Mouse (Mus musculus) forebrain, embryonic 14.5 days (tissue): ENCODE data around the gene Tnrc6a. TPM values are rescaled to one million over a fixed set of nuclear protein-coding genes. Genes with fewer than 3 reads are reported as not detected.
"Not testable (repeated sequence)": the region's sequence is repeated elsewhere in the genome, so short reads cannot be mapped to it uniquely, and the experiment has no call there.

ENCODE experiments used
- ATAC-seq: fragments of 200-750 bp; cut with Nextera tagmentation; 2 replicates; pipeline ENCODE4 v1.8.0; 2017; ENCODE audit warnings: mild to moderate bottlenecking, moderate library complexity
- DNase-seq: peaks from one replicate; pipeline ENCODE4 v3.0.0-alpha.2; 2015; ENCODE audit warnings: low spot score
- H3K27ac ChIP-seq: fragments of 300-500 bp; sonication (generic); 2 replicates; pipeline ENCODE4 v1.5.1; 2014; ENCODE audit warnings: low read depth, mild to moderate bottlenecking, control low read depth, low read length, moderate library complexity
- H3K27me3 ChIP-seq: fragments of 300-500 bp; sonication (generic); replicated peaks from 2 replicates; pipeline ENCODE4 v1.6.1; 2014; ENCODE audit warnings: low read length, control low read depth, mixed read lengths; ENCODE audit not compliant: control insufficient read depth, insufficient read depth
- H3K36me3 ChIP-seq: fragments of 300-500 bp; sonication (generic); 2 replicates; pipeline ENCODE4 v1.6.1; 2014; ENCODE audit warnings: low read length, control low read depth; ENCODE audit not compliant: control insufficient read depth, insufficient read depth
- H3K4me1 ChIP-seq: fragments of 300-500 bp; sonication (generic); 2 replicates; pipeline ENCODE4 v1.6.1; 2014; ENCODE audit warnings: antibody characterized with exemption, low read length, control low read depth; ENCODE audit not compliant: control insufficient read depth, insufficient read depth
- H3K4me2 ChIP-seq: fragments of 300-500 bp; sonication (generic); 2 replicates; pipeline ENCODE4 v1.6.1; 2014; ENCODE audit warnings: mild to moderate bottlenecking, control low read depth, low read length
- H3K4me3 ChIP-seq: fragments of 300-500 bp; sonication (generic); 2 replicates; pipeline ENCODE4 v1.5.1; 2014; ENCODE audit warnings: low read depth, low read length, control low read depth
- H3K9ac ChIP-seq: fragments of 300-500 bp; sonication (generic); 2 replicates; pipeline ENCODE4 v1.6.1; 2014; ENCODE audit warnings: mild to moderate bottlenecking, low read length, control low read depth, moderate library complexity
- H3K9me3 ChIP-seq: fragments of 300-500 bp; sonication (generic); replicated peaks from 2 replicates; pipeline ENCODE4 v1.6.1; 2016; ENCODE audit warnings: low read length, control low read depth, mixed read lengths; ENCODE audit not compliant: control insufficient read depth
- WGBS: fragments of 180-500 bp; shearing (Covaris S2); extraction: QIAGEN DNeasy Blood & Tissue Kit; methylation state at CpG from one replicate; pipeline ENCODE4 v1.1.7; 2014; 5-methylcytosine and 5-hydroxymethylcytosine counted together
- polyA plus RNA-seq: library from polyadenylated mRNA; unstranded; fragments of >200 nt; fragmentation: Nextera tagmentation; extraction: Ambion mirVana; gene quantifications from 2 replicates; pipeline ENCODE4 v1.2.1, GENCODE M21; 2014

Tnrc6a gene
- polyA plus RNA-seq, 1 experiment from 2014 or later, result 33.1 TPM

DNA sequence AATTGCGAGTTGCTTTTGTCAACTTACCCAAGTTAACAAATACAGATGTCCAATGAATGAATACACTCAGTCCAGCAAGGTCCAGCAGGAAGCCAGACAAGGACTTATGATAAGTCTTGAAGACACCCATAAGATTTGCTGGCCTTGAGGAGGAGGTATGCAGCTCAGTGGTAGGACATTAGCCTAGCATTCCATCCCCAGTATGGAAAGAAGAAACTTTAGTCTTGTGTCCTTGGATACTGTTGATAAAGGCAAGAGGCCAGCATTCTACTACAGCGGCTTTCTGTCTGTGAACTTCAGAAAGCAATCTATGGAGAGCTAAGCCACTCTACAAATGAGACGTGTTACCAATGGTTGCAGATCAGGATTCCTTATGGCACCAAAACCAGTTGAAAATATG, 22.4 kb upstream of the Tnrc6a start:
- Histone ChIP-seq H3K27ac (no peak overlapping the region), H3K4me3 (no peak overlapping the region), H3K36me3 (no peaks in the 10 kb centered on the region), H3K4me2 (no peak overlapping the region), H3K4me1 (peaks cover 16% of the 10 kb centered on the region), H3K27me3 (no peaks in the 10 kb centered on the region), H3K9me3 (no peaks in the 10 kb centered on the region), H3K9ac (no peak overlapping the region)
- WGBS, result 93% methylated on average over 3 of the region's 3 CpGs
- ATAC-seq, result no peak
- DNase-seq, result no peak

DNA sequence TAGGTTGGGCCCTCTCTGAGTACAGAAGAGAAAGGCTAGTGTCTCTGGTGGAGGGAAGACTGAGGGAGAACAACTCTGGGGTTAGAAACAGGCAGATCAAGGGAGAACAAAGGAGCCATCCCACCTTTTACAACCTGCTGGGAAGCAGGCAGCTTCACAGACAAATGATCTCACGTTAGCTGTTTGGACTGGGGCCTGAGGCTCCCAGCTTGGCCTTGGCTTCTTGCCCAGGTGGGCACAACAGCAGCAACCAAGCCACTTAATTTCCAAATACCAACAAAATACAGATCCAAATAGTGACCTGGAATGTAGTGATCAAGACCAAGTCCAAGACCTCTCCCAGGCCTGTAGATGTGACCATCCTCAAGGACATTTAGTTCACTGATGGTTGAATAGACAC, 18.3 kb upstream of the Tnrc6a start:
- not testable (repeated sequence) for ATAC-seq, H3K4me1 ChIP-seq, H3K36me3 ChIP-seq, H3K27ac ChIP-seq, H3K4me3 ChIP-seq, H3K4me2 ChIP-seq, H3K27me3 ChIP-seq, H3K9me3 ChIP-seq, H3K9ac ChIP-seq, DNase-seq
- 5% methylated on average over 1 of the region's 1 CpGs for WGBS

DNA sequence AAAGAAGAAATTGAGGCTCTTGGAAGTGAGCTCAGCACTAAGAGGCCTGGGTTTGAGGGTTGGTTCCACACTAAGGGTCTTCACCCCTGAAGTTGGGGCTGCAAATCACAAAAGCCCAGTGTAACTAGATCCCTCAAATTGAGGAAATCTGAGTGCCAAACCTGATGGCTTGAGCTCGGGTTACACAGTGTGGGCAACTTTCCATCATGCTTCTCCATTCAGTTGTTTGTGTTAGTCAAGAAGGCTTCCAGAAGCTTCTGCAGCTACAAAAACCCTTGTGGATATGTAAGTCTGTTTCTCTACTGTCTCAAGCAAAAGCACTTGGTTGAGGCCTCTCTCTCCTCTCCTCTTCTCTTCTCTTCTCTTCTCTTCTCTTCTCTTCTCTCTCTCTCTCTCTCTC, 17.8 kb upstream of the Tnrc6a start:
- H3K4me1 ChIP-seq, result peaks cover 4% of the 10 kb centered on the region; the same call in 1 of the 2 replicates
- H3K36me3 ChIP-seq, result no peaks in the 10 kb centered on the region
- ATAC-seq (no peak), DNase-seq (no peak)
- H3K4me2 ChIP-seq, result no peak overlapping the region
- no peaks in the 10 kb centered on the region for H3K27me3 ChIP-seq
- no peak overlapping the region for H3K4me3 ChIP-seq
- H3K9ac ChIP-seq, result no peak overlapping the region
- 67% methylated on average over 1 of the region's 1 CpGs for WGBS
- H3K9me3 ChIP-seq, result no peaks in the 10 kb centered on the region
- H3K27ac ChIP-seq, result no peak overlapping the region

DNA sequence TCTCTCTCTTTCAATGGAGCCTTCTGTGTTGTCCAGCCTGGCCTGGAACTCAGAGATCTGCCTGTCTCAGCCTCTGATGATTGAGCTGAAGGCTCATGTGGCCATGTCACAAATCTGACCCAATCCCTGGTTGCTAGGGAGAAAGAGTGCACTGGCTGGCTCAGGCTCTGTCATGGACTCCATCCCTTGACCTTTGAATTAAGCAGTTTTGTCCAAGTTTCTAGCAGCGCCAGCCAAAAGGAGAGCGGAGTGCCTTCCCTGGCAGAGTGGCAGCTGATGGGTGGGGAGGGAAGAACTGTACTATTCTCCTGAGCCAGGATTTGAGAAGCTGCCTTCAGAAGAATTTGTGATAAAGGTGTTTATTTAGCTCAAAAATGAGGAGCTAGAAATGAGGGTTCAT, 17.4 kb upstream of the Tnrc6a start:
- Histone ChIP-seq H3K9me3 (no peaks in the 10 kb centered on the region), H3K27me3 (no peaks in the 10 kb centered on the region), H3K4me1 (peaks cover 4% of the 10 kb centered on the region; the same call in 1 of the 2 replicates), H3K27ac (no peak overlapping the region), H3K4me3 (no peak overlapping the region), H3K4me2 (no peak overlapping the region), H3K9ac (no peak overlapping the region), H3K36me3 (no peaks in the 10 kb centered on the region)
- 92% methylated on average over 2 of the region's 2 CpGs for WGBS
- ATAC-seq, result no peak
- DNase-seq, result no peak

DNA sequence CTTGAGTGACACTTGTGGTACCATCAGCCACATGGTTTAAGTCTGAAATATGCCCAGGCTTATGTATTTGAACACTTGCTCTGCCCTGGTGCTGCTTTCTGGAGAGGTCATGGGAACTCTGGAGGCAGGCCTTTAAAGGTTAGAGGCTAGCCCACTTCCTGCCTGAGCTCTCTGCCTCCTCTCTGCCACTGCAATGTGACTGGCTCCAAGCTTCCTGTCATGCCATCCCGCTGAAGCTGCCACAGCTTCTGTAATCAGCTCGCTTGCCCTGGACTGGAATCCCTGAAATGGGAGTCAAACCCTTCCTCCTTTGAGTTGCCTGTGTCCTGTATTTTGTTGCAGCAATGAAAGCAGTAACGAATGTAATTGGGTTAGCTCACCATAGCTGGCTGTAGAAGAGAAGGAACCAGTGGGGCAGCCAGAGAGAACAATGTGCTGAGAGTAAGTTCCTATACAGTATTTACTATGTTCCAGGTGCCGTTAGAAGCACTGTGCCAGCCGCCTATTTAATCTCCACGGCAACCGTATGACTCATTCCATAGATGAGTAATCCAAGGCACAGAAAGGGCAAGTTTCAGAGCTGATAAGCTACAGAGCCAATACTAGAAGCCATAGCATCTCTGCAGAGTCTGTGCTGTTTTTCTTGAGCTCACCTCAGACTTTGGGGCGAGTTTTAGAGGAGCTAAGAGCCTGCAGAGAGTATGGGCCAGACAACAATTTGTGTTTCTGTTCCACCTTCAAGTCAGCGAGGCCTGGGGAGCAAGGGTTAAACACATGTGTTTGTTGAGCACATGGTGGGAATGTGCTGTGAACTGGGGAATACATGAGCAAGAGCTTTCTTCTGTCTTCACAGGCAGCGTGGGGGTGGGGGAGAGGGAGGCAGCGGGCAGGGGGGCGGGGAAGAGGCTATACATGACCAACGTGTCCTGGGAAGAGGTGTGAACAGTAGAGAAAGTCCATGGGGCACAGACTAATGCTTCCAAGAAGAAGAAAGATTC, 15.3 kb upstream of the Tnrc6a start:
- Histone ChIP-seq H3K27ac (no peak overlapping the region), H3K9me3 (no peaks in the 10 kb centered on the region), H3K36me3 (no peaks in the 10 kb centered on the region), H3K4me2 (no peak overlapping the region), H3K4me3 (no peak overlapping the region), H3K4me1 (peaks cover 4% of the 10 kb centered on the region; the same call in 1 of the 2 replicates), H3K27me3 (no peaks in the 10 kb centered on the region), H3K9ac (no peak overlapping the region)
- whole genome bisulfite sequencing, result 48% methylated on average over 13 of the region's 13 CpGs
- DNase-seq, result peak; percentile 46
- no peak for ATAC-seq

DNA sequence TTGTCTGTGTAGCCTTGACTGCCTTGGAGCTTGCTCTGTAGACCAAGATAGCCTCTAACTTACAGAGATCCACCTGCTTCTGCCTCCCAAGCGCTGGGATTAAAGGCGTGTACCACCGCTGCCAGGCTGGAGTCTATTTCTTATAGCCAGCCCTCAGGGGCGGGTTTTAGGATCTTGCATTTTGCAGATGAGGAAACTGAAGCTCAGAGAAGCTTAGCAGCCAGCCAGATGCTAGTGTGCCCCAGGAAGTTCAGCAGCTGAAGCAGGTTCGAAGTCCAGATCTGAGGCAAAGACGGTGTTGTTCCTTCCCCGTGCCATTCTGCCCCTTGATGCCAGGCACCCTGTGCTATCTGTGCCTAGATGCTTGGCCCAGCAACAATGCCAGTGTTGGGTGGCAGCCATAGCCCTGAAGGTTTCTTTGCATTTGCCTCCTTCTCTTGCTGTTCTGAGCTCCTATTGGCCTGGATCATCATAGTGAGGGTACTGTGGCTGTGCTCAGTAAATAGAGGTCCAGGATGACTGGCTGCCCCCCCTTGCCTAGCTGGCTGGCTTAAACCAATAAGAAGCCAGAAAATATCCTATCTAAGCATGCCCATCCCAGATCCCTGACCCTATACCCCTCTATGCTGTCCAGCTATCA, 14.2 kb upstream of the Tnrc6a start:
- Histone ChIP-seq H3K4me2 (no peak overlapping the region), H3K27me3 (no peaks in the 10 kb centered on the region), H3K9ac (no peak overlapping the region), H3K36me3 (no peaks in the 10 kb centered on the region), H3K4me1 (peaks cover 4% of the 10 kb centered on the region; the same call in 1 of the 2 replicates), H3K27ac (no peak overlapping the region), H3K9me3 (no peaks in the 10 kb centered on the region), H3K4me3 (no peak overlapping the region)
- DNase-seq (no peak), ATAC-seq (no peak)
- WGBS, result 88% methylated on average over 7 of the region's 7 CpGs

DNA sequence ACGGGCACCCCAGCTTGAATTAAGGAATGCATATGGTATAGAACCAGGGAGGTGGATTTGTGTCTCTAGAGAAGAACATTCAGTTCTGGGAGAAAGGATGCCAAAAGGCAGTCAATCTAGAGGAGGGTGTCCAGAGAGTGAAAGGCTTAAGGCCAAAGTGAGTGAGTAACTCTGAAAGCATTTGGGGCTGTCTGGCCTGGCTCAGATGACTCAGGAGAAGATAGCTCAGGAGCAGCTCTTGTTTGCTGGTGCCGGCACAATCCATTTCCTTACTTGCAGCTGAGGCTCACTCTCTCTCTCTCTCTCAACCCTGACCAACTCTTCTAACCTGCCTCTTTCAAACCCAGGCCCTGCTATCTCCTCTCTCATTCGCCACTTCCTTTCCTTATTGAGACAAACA, 13.6 kb upstream of the Tnrc6a start:
- WGBS, result 73% methylated on average over 3 of the region's 3 CpGs
- Histone ChIP-seq H3K4me2 (no peak overlapping the region), H3K9ac (no peak overlapping the region), H3K9me3 (no peaks in the 10 kb centered on the region), H3K27ac (no peak overlapping the region), H3K27me3 (no peaks in the 10 kb centered on the region), H3K36me3 (no peaks in the 10 kb centered on the region), H3K4me3 (no peak overlapping the region), H3K4me1 (peaks cover 2% of the 10 kb centered on the region; the same call in 1 of the 2 replicates)
- ATAC-seq (no peak), DNase-seq (no peak)

DNA sequence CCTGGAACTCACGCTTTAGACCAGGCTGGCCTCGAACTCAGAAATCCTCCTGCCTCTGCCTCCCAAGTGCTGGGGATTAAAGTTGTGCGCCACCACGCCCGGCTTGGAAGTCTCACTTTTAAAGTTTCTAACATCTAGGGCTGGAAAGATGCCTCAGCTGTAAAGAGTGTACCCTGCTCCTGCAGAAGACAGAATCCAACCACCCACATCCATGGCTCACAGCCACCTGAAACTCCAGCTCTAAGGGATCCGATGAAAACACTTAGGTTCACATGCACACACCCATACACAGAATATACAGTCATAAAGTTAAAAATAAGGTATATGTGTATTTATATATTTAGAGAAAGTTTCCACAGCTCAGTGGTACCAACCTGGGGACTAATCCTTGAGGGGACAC, 10.1 kb upstream of the Tnrc6a start:
- no peaks in the 10 kb centered on the region for H3K27me3 ChIP-seq
- WGBS, result 94% methylated on average over 6 of the region's 6 CpGs
- H3K4me1 ChIP-seq, result no peaks in the 10 kb centered on the region
- no peaks in the 10 kb centered on the region for H3K36me3 ChIP-seq
- no peak overlapping the region for H3K4me3 ChIP-seq
- no peak for ATAC-seq
- H3K9me3 ChIP-seq, result no peaks in the 10 kb centered on the region
- H3K4me2 ChIP-seq, result no peak overlapping the region
- H3K27ac ChIP-seq, result no peak overlapping the region
- DNase-seq, result no peak
- H3K9ac ChIP-seq, result no peak overlapping the region

DNA sequence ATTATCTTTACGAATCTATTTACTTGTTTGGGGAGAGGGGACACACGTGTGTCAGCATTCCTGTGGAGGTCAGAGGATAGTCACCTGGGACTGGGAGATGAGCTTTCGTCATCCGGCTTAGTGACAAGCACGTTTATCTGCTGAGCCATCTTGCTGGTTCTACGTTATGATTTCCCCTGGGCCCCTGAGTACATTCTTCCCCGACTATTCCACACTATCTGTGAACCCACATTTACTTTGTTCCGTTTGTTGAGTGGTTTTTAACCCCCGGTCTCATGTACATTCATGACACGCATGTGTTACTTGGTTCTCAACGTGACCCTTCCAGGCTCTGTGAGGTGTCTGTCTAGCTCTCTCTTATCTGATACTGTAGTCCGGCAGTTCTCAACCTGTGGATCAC, 6.9 kb upstream of the Tnrc6a start:
- DNase-seq (no peak), ATAC-seq (no peak)
- H3K27ac ChIP-seq, result no peak overlapping the region
- no peaks in the 10 kb centered on the region for H3K36me3 ChIP-seq
- no peak overlapping the region for H3K9ac ChIP-seq
- no peaks in the 10 kb centered on the region for H3K4me1 ChIP-seq
- H3K27me3 ChIP-seq, result no peaks in the 10 kb centered on the region
- WGBS, result 88% methylated on average over 12 of the region's 12 CpGs
- no peaks in the 10 kb centered on the region for H3K9me3 ChIP-seq
- H3K4me2 ChIP-seq, result no peak overlapping the region
- no peak overlapping the region for H3K4me3 ChIP-seq
